Mouse (Mus musculus) MEL (cell line): ENCODE data around the gene Zgrf1.

Experiments
- CTCF ChIP-seq, 3 experiments: IDR thresholded peaks in 2 of 3; conservative IDR thresholded peaks in 1 of 3; 2 replicates each; pipeline ENCODE4 v1.5.1; 2011 to 2012; ENCODE audit warnings: low read length in 3 of 3, low read depth in 2 of 3, mild to moderate bottlenecking in 2 of 3, improper control_type of control experiment in 1 of 3, inconsistent platforms in 1 of 3, mixed read lengths in 1 of 3, moderate library complexity in 1 of 3; ENCODE audit not compliant: control insufficient read depth in 1 of 3, insufficient read depth in 1 of 3, poor library complexity in 1 of 3, severe bottlenecking in 1 of 3
- EP300 ChIP-seq, 2 experiments: IDR thresholded peaks; 2 replicates each; pipeline ENCODE4 v1.6.1; 2011; ENCODE audit warnings: improper control_type of control experiment in 2 of 2, low read length in 2 of 2, low read depth in 1 of 2, mild to moderate bottlenecking in 1 of 2
- KAT2A ChIP-seq: conservative IDR thresholded peaks from 2 replicates; pipeline ENCODE4 v1.6.1; 2012; ENCODE audit warnings: low read depth, low read length, improper control_type of control experiment, inconsistent platforms
- POLR2A ChIP-seq, 2 experiments: IDR thresholded peaks; 2 replicates each; pipeline ENCODE4 v1.6.1; 2011 to 2012; ENCODE audit warnings: low read length in 2 of 2, mild to moderate bottlenecking in 2 of 2, control low read depth in 1 of 2, improper control_type of control experiment in 1 of 2, low read depth in 1 of 2, moderate library complexity in 1 of 2; ENCODE audit not compliant: control insufficient read depth in 1 of 2, insufficient read depth in 1 of 2, poor library complexity in 1 of 2
- POLR2AphosphoS5 ChIP-seq: IDR thresholded peaks from 2 replicates; pipeline ENCODE4 v1.6.1; 2012; ENCODE audit warnings: low read depth, borderline replicate concordance, mild to moderate bottlenecking, inconsistent platforms, low read length, moderate library complexity, mixed read lengths
- TCF12 ChIP-seq: IDR thresholded peaks from 2 replicates; pipeline ENCODE4 v1.6.1; 2014; ENCODE audit warnings: low read depth, mild to moderate bottlenecking, inconsistent platforms, low read length, improper control_type of control experiment, moderate library complexity
- USF1 ChIP-seq: IDR thresholded peaks from 2 replicates; pipeline ENCODE4 v1.6.1; 2014; ENCODE audit warnings: low read depth, mild to moderate bottlenecking, inconsistent platforms, low read length, improper control_type of control experiment, moderate library complexity
- ZKSCAN1 ChIP-seq: IDR thresholded peaks from 2 replicates; pipeline ENCODE4 v1.6.1; 2012; ENCODE audit warnings: low read depth, mild to moderate bottlenecking, inconsistent platforms, low read length, improper control_type of control experiment, moderate library complexity
- ZMIZ1 ChIP-seq: IDR thresholded peaks from 2 replicates; pipeline ENCODE4 v1.6.1; 2012; ENCODE audit warnings: low read depth, mild to moderate bottlenecking, inconsistent platforms, low read length, improper control_type of control experiment, moderate library complexity
- ZNF384 ChIP-seq: IDR thresholded peaks from 2 replicates; pipeline ENCODE4 v1.6.1; 2012; ENCODE audit warnings: low read depth, mild to moderate bottlenecking, inconsistent platforms, low read length, improper control_type of control experiment

- TF ChIP-seq CTCF (IDR thresholded peaks at IDR 0.05 in 2 of 3, conservative IDR thresholded peaks at IDR 0.05 in 1 of 3; ENCODE audit: control insufficient read depth in 1 of 3, insufficient read depth in 1 of 3, low read depth in 2 of 3, low read length in 3 of 3, poor library complexity in 1 of 3, severe bottlenecking in 1 of 3) = peak; percentile 10 to 37 (median 32); a peak in 1 of 6 replicates
- TF ChIP-seq USF1 = no peak
- TF ChIP-seq EP300 (IDR thresholded peaks at IDR 0.05; ENCODE audit: low read depth in 1 of 2, low read length in 2 of 2) = no peak
- TF ChIP-seq ZMIZ1 = no peak
- TF ChIP-seq ZKSCAN1 = no peak
- TF ChIP-seq KAT2A = no peak
- no peak for TF ChIP-seq TCF12
- no peak for TF ChIP-seq POLR2AphosphoS5
- TF ChIP-seq ZNF384 = no peak
- TF ChIP-seq POLR2A (IDR thresholded peaks at IDR 0.05; ENCODE audit: control insufficient read depth in 1 of 2, insufficient read depth in 1 of 2, low read depth in 1 of 2, low read length in 2 of 2, poor library complexity in 1 of 2) = no peak
These were observed 11.8 kb downstream of the Zgrf1 start for GRCm38 (mm10) chr3:127565129-127565528.
